Mouse (Mus musculus) embryonic fibroblast, embryonic 13.5 days (primary cell): Measurements from ENCODE around the gene Bpnt1.

Experiments
- CTCF ChIP-seq: IDR thresholded peaks from 2 replicates; pipeline ENCODE4 v1.5.1; 2011; ENCODE audit warnings: mild to moderate bottlenecking, control low read depth, low read length, moderate library complexity, borderline replicate concordance; ENCODE audit not compliant: insufficient read depth
- POLR2A ChIP-seq: IDR thresholded peaks from 2 replicates; pipeline ENCODE4 v1.6.1; 2011; ENCODE audit warnings: low read depth, mild to moderate bottlenecking, control low read depth, low read length, moderate library complexity

- TF ChIP-seq CTCF (no peak), POLR2A (no peak)
These were observed 26.3 kb downstream of the Bpnt1 start for GRCm38 (mm10) chr1:185358211-185358610.
